Mouse (Mus musculus): ENCODE measurements around the gene Capg. TPM values are rescaled to one million over a fixed set of nuclear protein-coding genes. Genes with fewer than 3 reads are reported as not detected.
A peak's percentile ranks its signal among the peaks of the same experiment; 100 is the strongest.

Gene Capg
- total and polyA plus RNA-seq, 2 experiments from 2014 or later = 7.6 to 8.9 TPM

DNA sequence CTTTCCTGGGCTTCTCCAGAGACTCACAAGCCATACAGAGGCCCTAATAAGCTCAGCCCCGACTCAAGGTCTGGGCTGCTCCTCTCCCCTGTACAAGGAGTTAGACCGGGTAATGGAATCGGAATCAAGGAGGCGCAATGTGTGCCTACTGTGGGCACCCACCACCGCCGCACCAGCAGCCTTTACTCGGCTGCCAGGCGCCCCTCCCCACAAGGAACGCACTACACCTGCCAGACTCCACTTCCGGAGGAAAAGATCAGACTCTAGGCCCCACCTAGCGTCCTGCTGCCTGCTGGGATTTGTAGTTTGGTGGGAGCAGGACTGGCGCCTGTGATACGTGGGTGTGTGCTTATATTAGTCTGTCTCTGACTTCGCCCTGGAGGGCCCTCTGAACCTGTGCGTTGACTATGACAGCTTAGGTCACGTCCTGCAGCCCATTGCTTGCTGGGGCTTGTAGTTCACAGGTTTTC is 5.6 kb upstream of the Capg start:
- Histone ChIP-seq H3K27ac (ENCODE audit: low read depth, low read length) (peak overlapping the region; percentile 47; the same call in 1 of the 2 replicates), H3K4me1 (ENCODE audit: insufficient read depth) (peaks cover 7% of the 10 kb centered on the region; the same call in 1 of the 2 replicates), H3K4me2 (ENCODE audit: low read depth) (peak overlapping the region; percentile 65), H3K9ac (peak overlapping the region; percentile 61), H3K27me3 (ENCODE audit: insufficient read depth, low read length) (no peaks in the 10 kb centered on the region), H3K4me3 (ENCODE audit: low read depth, low read length) (peak overlapping the region; percentile 42), H3K36me3 (ENCODE audit: insufficient read depth) (no peaks in the 10 kb centered on the region), H3K9me3 (ENCODE audit: low read length) (no peaks in the 10 kb centered on the region)
- peak; percentile 48 for TF ChIP-seq CTCF (IDR thresholded peaks at IDR 0.05; ENCODE audit: low read depth)
- WGBS = under 1% methylated on average over 16 of the region's 16 CpGs
- ATAC-seq (peak; percentile 98), DNase-seq (peak; percentile 91)

- no peak for TF ChIP-seq CTCF (IDR thresholded peaks at IDR 0.05; ENCODE audit: low read depth)
- no peaks in the 10 kb centered on the region for H3K27me3 ChIP-seq (ENCODE audit: insufficient read depth, low read length)
- no peak overlapping the region for H3K9ac ChIP-seq
- H3K27ac ChIP-seq (ENCODE audit: low read depth, low read length) = no peak overlapping the region
- WGBS = 59% methylated on average over 12 of the region's 12 CpGs
- no peaks in the 10 kb centered on the region for H3K9me3 ChIP-seq (ENCODE audit: low read length)
- H3K4me1 ChIP-seq (ENCODE audit: insufficient read depth) = 0 out of 2 replicates have a peak, but pooled peaks cover under 1% of the 10 kb centered on the region
- DNase-seq = no peak
- no peak overlapping the region for H3K4me3 ChIP-seq (ENCODE audit: low read depth, low read length)
- ATAC-seq = no peak
- no peak overlapping the region for H3K4me2 ChIP-seq (ENCODE audit: low read depth)
- H3K36me3 ChIP-seq (ENCODE audit: insufficient read depth) = no peaks in the 10 kb centered on the region
These were observed 833 bp upstream of the Capg start for GRCm38 (mm10) chr6:72543265-72543850.

- H3K4me2 ChIP-seq (ENCODE audit: low read depth) = no peak overlapping the region
- ATAC-seq (no peak), DNase-seq (no peak)
- H3K27ac ChIP-seq (ENCODE audit: low read depth, low read length) = no peak overlapping the region
- H3K9ac ChIP-seq = no peak overlapping the region
- no peak for TF ChIP-seq CTCF (IDR thresholded peaks at IDR 0.05; ENCODE audit: low read depth)
- H3K4me3 ChIP-seq (ENCODE audit: low read depth, low read length) = no peak overlapping the region
- H3K27me3 ChIP-seq (ENCODE audit: insufficient read depth, low read length) = no peaks in the 10 kb centered on the region
- WGBS = 61% methylated on average over 7 of the region's 7 CpGs
- no peaks in the 10 kb centered on the region for H3K36me3 ChIP-seq (ENCODE audit: insufficient read depth)
- H3K9me3 ChIP-seq (ENCODE audit: low read length) = no peaks in the 10 kb centered on the region
- H3K4me1 ChIP-seq (ENCODE audit: insufficient read depth) = no peaks in the 10 kb centered on the region
These were observed 1.2 kb downstream of the Capg start for GRCm38 (mm10) chr6:72545377-72545776.

- H3K4me3 ChIP-seq (ENCODE audit: low read depth, low read length) = no peak overlapping the region
- no peak overlapping the region for H3K4me2 ChIP-seq (ENCODE audit: low read depth)
- no peak; the same call in 1 of the 2 replicates for TF ChIP-seq CTCF (IDR thresholded peaks at IDR 0.05; ENCODE audit: low read depth)
- no peak overlapping the region for H3K9ac ChIP-seq
- H3K27me3 ChIP-seq (ENCODE audit: insufficient read depth, low read length) = no peaks in the 10 kb centered on the region
- ATAC-seq = no peak
- 97% methylated on average over 2 of the region's 2 CpGs for WGBS
- no peaks in the 10 kb centered on the region for H3K9me3 ChIP-seq (ENCODE audit: low read length)
- no peaks in the 10 kb centered on the region for H3K4me1 ChIP-seq (ENCODE audit: insufficient read depth)
- no peak for DNase-seq
- H3K27ac ChIP-seq (ENCODE audit: low read depth, low read length) = no peak overlapping the region
- no peaks in the 10 kb centered on the region for H3K36me3 ChIP-seq (ENCODE audit: insufficient read depth)
These were observed 2.9 kb downstream of the Capg start for GRCm38 (mm10) chr6:72547121-72547520.

DNA sequence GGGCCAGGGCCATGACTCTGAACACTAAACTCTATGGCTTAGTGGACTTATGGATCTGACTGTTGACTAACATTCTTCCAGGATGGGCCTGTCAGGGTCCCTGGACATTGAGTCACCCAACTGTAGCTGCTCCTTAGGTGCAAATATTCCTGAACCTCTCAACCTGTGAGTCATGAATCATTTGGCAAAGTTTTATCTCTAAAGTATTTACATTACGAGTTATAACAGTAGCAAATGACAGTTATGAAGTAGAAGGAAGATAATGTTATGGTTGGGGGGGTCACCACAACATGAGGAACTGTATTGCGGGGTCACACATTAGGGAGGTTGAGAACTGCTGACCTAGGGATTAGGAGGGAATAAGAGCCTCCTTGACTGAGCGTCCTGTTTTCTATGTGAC is 3.7 kb downstream of the Capg start:
- Histone ChIP-seq H3K4me1 (ENCODE audit: insufficient read depth) (no peaks in the 10 kb centered on the region; the same call in 1 of the 2 replicates), H3K9me3 (ENCODE audit: low read length) (no peaks in the 10 kb centered on the region), H3K27ac (ENCODE audit: low read depth, low read length) (no peak overlapping the region), H3K36me3 (ENCODE audit: insufficient read depth) (no peaks in the 10 kb centered on the region), H3K9ac (no peak overlapping the region), H3K27me3 (ENCODE audit: insufficient read depth, low read length) (no peaks in the 10 kb centered on the region), H3K4me3 (ENCODE audit: low read depth, low read length) (no peak overlapping the region), H3K4me2 (ENCODE audit: low read depth) (no peak overlapping the region)
- no peak for TF ChIP-seq CTCF (IDR thresholded peaks at IDR 0.05; ENCODE audit: low read depth)
- 89% methylated on average over 3 of the region's 3 CpGs for WGBS
- DNase-seq (no peak), ATAC-seq (no peak)

GRCm38 (mm10) chr6:72549041-72549580 is 4.9 kb downstream of the Capg start:
- no peaks in the 10 kb centered on the region for H3K36me3 ChIP-seq (ENCODE audit: insufficient read depth)
- H3K9ac ChIP-seq = no peak overlapping the region
- H3K4me1 ChIP-seq (ENCODE audit: insufficient read depth) = peaks cover 8% of the 10 kb centered on the region
- no peaks in the 10 kb centered on the region for H3K27me3 ChIP-seq (ENCODE audit: insufficient read depth, low read length)
- DNase-seq (no peak), ATAC-seq (no peak)
- WGBS = 67% methylated on average over 9 of the region's 9 CpGs
- H3K4me3 ChIP-seq (ENCODE audit: low read depth, low read length) = no peak overlapping the region
- TF ChIP-seq CTCF (IDR thresholded peaks at IDR 0.05; ENCODE audit: low read depth) = no peak
- H3K4me2 ChIP-seq (ENCODE audit: low read depth) = no peak overlapping the region
- H3K27ac ChIP-seq (ENCODE audit: low read depth, low read length) = no peak overlapping the region
- no peaks in the 10 kb centered on the region for H3K9me3 ChIP-seq (ENCODE audit: low read length)

GRCm38 (mm10) chr6:72550025-72550424 is 5.8 kb downstream of the Capg start:
- no peak for ATAC-seq

More at GRCm38 (mm10) chr6:72550025-72550424, 5.8 kb downstream of the Capg start:
- Histone ChIP-seq H3K9me3 (ENCODE audit: low read length) (no peaks in the 10 kb centered on the region), H3K9ac (no peak overlapping the region), H3K4me3 (ENCODE audit: low read depth, low read length) (no peak overlapping the region), H3K4me1 (ENCODE audit: insufficient read depth) (peaks cover 8% of the 10 kb centered on the region), H3K36me3 (ENCODE audit: insufficient read depth) (no peaks in the 10 kb centered on the region), H3K27me3 (ENCODE audit: insufficient read depth, low read length) (no peaks in the 10 kb centered on the region), H3K27ac (ENCODE audit: low read depth, low read length) (no peak overlapping the region), H3K4me2 (ENCODE audit: low read depth) (no peak overlapping the region)
- no peak for DNase-seq
- no peak for TF ChIP-seq CTCF (IDR thresholded peaks at IDR 0.05; ENCODE audit: low read depth)
- 68% methylated on average over 6 of the region's 6 CpGs for WGBS
